Mouse (Mus musculus) gastrocnemius, postnatal 36 days (tissue): ENCODE data around the gene Urgcp. TPM values are rescaled to one million over a fixed set of nuclear protein-coding genes. Genes with fewer than 3 reads are reported as not detected.
"Not testable (repeated sequence)": the region's sequence is repeated elsewhere in the genome, so short reads cannot be mapped to it uniquely, and the experiment has no call there.

Experiments used
- DNase-seq, 2 experiments: peaks; one replicate each; pipeline ENCODE4 v3.0.0; 2022
- intact Hi-C: fragments of 180-260 bp; cut with DNase I; formaldehyde crosslinking; loops from one replicate; pipeline ENCODE4 v1.15.1; 2025
- long read RNA-seq, 2 experiments: library from polyadenylated mRNA; stranded (forward); transcript quantifications; one replicate each; pipeline ENCODE4 v2.0.0; 2021
- total RNA-seq, 2 experiments: library from RNA; stranded (reverse); gene quantifications; 2 replicates each; pipeline ENCODE4 v1.2.3; 2021

Gene Urgcp
- 10 to 100 TPM; 39.1 to 40.1 TPM for total RNA-seq
- long read RNA-seq, experiment 1, full-length matches to known transcripts: 7 of 21 reads
- long read RNA-seq, experiment 1, partial matches to known transcripts: 0 of 21 reads
- long read RNA-seq, experiment 1, other reads (novel, unspliced or antisense): 14 of 21 reads
- long read RNA-seq, experiment 2, full-length matches to known transcripts: 9 of 32 reads
- long read RNA-seq, experiment 2, partial matches to known transcripts: 2 of 32 reads
- long read RNA-seq, experiment 2, other reads (novel, unspliced or antisense): 21 of 32 reads

DNA sequence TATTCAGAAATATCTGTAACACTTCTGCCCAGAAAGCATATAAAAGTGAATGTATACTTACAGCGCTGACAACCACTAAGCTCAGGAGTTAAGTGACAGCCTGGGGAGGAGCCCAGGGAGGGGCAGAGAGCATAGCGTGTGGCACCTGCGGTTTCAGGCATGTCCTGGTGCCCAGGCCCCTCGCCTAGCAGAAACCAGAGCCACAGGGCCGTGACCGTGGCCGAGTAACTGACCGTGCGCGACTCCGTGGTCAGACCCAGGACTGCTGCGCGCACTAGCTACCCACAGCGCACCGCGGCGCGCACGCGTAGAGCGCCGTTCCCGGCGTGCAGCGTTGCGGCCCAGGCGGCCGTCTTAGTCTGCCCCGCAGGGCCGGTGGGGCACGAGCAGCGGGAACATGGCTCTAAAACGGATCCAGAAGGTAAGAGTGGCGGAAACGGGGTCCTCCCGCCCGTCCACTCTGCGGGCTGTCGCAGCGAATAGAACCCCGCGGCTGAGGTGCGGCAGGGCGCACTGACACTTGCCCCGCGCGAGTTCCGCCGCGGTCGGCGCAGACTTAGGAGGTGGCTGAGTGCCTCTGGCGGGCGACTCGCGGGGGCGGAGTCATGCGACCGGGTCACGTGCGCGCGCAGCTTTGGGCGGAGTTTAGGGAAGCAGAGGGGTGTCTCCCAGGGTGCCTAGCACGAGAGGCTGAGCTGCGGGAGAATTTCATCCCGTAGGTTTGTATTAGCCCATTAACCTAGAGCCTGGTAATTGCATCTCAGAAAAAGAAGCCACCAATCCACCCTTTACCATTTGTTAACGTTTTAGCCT is at the start of gene Urgcp:
Gene Urgcp, minus strand, starts transcription at position 557 of the 813 bp plus-strand sequence.
- intact Hi-C loops: no loop called here
- peak; percentile 89 to 95 for DNase-seq

DNA sequence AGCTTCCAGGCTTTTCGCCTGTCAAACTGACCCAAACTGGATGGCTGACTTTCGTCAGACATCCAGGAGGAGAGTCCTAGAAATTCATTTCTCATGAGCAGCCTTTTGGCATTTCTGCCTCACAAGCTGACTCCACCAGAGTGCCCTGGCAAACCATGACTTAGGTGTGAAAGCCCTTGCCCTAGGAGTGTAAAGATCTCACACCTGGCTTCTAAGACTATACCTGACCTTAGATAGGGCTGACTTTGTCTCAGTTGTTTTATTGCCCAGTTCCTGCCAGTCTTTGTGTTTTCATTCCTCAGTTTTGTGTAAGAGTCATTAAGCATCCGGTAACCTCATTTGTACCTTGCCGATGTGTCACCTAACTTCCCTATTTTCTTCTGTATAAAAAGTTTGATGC is 47.3 kb upstream of the Urgcp start:
- DNase-seq, intact Hi-C loops: not testable (repeated sequence)

DNA sequence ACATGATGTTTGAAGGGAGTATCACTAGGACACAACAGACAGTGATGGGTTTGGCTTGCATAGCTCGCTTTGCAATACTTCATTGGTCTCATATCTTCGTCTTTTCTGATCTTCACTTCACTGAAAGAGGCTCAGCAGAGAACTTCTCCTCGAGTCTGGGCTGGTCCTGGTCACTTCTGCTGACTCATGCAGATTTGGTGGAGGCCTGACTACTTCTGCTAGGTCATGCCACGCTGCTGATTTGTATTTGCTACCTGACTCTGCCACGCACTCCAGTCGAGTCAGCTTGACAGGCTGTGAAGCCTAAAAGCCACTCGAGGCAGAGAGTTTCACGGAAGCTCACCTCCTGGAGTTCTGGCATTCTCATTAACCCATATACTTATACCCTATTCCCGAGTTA is 45.8 kb upstream of the Urgcp start:
- DNase-seq: no peak
- intact Hi-C loops: loop anchor here (2.0 kb wide), 1 partner anchor 21 kb away; no protein-coding TSS in a partner anchor

DNA sequence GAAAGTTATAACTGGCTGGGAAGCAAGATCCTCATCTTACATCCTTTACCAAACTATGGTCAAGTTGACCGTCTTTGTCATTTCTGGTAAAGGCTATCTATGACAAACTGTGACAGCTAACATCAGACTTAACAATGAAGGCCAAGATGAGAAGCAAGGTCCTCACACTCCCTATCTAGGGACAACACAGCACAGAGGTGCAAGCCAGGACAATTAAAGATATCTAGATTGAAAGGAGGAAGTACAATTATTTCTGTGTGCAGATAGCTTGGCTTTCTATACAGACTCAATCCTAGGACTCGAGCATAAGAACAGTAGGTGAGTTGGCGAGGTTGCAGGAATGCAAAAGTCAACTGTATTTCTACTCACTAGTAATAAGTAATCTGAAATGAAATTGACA is 43.5 kb upstream of the Urgcp start:
- no peak for DNase-seq
- intact Hi-C loops: loop anchor here (2.0 kb wide), 1 partner anchor 23 kb away; no protein-coding TSS in a partner anchor

DNA sequence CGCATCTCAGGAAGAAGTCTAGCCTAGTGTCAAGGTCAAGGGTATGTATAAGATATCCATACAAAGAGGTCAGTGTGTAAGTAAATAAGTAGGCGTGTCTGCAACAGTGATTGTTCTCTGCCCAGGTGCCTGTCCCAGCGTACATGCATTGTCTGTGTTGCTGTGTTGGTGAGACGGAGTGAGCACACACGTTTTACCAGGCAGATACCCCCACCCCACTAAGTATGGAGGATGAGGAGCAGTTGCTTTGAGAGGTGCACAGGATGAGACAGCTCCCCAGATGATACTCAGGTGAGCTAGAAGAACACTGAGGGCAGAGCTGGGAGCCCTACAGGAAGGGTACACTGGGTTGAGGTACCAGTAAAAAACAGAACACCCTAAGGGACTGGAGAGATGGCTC is 42.0 kb upstream of the Urgcp start:
- intact Hi-C loops: no loop called here
- no peak for DNase-seq

DNA sequence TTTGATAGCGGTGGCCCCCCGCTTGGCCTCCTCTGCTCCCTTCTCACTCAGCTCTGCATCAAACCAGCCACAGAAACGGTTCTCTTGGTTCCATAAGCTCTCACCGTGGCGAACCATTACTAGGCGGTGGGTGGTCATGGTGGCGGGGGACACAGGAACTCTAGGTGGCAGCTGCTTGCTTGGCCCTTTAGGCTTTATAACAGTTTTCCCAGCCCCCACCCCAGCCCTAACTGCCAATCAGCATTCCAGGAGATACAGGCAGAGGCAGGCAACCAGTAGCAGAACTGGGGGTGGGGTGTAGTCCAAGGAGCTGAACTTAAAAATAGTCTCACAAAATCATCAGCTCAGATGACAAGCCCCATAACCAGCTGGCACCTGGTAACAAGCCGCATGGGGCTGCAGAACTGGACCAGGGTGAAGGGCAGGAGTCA is 41.4 kb upstream of the Urgcp start, which contains the start of gene Pgam2:
Gene Pgam2, minus strand, starts transcription at position 183 of the 431 bp plus-strand sequence.
- peak; percentile 58 for DNase-seq
- intact Hi-C loops: no loop called here

DNA sequence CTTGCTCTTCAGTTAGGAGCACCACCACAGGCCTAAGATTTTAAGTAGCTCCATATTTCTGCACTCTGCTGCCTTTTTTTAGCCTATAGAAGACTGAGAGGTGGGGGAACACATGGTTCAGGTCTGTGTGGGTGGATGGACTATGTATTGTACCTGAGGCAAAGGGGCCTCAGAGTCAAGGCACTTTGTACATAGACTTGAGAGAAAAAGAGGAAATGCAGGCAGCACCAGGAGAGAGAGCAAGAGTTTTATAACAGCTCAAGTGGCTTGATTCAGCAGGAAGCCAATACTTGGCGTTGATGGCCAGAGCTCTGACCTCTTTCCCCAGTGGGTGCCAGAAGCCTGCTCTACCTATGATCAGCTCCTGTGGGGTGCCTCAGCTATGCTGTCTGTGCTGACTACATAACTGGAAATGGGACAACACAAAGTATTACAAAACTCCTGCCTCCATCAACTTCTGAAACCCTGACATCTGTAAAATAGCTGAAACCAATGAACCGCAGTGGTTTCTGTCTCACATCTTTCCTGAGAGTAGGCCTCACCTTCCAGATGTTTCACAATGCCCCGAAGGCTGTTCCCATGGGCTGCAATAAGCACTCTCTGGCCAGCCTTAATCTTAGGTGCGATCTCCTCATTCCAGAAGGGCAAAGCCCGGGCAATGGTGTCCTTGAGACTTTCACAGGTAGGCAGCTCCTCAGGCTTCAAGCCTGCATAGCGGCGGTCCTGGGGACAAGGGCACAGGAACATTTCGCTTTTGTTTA is 40.5 kb upstream of the Urgcp start:
- no peak for DNase-seq
- intact Hi-C loops: no loop called here

DNA sequence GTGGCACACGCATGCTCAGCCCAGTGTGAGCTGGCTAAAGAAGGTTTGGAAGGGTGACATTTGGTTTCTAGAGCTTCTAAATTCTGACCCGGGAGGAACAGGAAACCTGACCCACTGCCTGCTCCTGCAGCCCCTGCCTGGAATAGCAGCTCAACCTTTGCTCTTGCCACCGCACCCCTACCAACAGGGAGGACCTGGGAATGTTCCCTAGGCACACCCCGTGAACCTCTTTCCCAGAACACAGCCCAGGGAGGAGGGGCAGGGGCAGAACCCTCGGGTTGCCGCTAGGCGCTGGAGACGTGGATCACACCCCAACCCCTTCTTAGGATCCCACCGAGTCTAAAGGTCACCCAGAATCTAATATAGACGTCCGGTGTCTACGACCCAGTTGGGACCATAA is 39.8 kb upstream of the Urgcp start:
- peak; percentile 58 to 65 for DNase-seq
- intact Hi-C loops: no loop called here

DNA sequence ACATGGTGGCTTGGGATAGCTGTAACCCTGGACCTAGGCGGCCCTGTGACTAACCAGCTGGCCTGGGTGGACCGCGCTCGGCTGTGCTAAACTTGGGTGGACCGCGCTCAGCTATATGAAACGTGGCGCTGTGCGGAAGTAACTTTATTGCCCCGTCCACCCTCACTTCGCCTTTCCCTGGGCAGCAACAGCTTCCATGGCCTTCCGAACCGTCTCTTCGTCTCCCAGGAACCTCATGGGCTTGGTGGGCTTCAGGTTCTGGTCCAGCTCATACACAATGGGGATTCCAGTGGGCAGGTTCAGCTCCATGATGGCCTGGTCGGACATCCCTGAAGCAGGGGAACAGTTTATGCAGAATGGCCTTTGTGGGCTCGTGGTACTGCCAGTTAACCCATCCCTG is 39.3 kb upstream of the Urgcp start:
- DNase-seq: no peak
- intact Hi-C loops: loop anchor here (2.0 kb wide), 1 partner anchor 35 kb away; no protein-coding TSS in a partner anchor

DNA sequence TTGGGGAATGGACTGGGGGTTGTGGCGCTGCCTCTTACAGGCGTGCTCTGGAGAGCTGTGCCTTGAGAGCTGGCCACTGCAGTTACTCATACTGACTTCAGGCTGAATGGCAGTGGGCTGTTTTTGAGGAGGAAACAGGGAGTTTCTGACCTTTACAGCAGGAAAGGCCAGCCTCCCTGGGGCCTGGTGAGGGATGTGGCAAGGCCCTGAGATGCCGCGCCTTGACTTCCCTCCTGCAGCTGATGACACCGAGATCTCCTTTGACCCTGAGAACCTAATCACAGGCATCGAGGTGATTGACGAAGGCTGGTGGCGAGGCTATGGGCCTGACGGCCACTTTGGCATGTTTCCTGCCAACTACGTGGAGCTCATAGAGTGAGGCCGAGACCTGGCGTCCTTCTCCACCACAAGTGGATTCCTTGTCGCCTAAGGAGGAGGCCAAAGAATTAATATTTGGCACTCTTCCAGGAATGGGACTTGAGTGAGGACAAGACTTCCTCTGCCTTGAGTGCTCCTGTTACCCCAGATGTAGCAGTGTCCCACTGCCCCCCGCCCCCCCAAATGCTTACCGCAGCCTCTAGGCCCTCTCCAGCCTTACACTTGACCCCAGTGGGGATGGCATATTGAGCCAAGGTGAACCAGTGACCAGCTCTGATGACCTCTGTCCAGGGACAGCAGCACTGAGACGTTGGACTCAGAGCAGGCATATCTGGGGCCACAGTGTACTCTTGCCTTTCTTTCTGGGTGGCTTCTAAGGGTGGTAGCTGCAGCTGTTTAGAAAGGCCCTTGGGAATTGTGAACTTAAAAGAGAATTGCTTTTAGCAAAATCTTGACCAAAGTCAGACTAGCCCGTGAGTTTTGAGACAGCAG is 37.7 kb upstream of the Urgcp start:
- DNase-seq: peak in 1 of 2 experiments; percentile 41
- intact Hi-C loops: loop anchor here (2.0 kb wide), 1 partner anchor 37 kb away; no protein-coding TSS in a partner anchor

DNA sequence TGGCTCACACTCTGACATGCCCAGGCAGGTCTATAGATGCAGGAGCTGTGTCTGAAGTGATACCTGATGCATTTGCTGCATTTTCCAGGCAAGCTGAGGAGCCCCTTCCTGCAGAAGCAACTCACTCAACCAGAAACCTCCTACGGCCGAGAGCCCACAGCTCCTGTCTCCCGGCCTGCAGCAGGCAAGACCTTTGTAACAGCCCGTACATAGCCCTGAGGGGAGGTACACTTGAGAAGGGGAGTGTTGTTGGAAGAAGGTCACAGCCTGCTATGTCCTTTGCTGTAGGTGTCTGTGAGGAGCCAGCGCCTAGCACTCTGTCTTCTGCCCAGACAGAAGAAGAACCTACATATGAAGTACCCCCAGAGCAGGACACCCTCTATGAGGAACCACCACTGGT is 35.8 kb upstream of the Urgcp start:
- intact Hi-C loops: no loop called here
- DNase-seq: no peak

DNA sequence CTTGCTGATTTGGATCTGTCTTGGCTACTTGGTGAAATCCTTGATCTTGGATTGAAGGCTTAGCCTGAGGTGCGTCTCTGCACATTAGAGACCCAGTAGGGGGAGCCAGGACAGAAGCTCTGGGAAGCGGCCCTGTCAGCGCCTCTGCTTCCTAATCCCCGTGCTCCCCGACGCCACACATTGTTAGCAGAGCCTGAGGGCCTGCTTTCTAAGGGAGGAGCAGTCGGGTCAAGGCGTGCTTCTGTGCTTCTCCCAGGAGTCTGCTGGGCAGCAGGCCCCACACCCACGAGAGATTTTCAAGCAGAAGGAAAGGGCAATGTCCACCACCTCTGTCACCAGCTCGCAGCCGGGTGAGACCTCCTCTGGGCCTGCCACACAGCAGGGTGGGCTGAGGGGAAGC is 35.2 kb upstream of the Urgcp start:
- intact Hi-C loops: no loop called here
- no peak for DNase-seq

DNA sequence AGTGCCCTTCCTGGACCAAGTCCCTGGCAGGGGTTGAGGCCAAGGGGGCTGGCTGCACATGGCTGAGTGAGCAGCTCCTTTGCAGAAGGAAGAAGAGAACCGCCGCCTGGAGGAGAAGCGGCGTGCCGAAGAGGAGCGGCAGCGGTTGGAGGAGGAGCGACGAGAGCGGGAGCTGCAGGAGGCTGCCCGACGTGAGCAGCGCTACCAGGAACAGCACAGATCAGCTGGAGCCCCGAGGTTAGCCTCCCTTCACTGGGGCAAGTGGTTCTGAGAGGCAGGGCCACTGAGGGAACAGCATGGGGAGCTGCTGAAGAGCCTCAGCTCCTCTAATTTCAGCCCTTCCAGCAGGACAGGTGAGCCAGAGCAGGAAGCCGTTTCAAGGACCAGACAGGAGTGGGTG is 34.8 kb upstream of the Urgcp start:
- DNase-seq: no peak
- intact Hi-C loops: no loop called here

DNA sequence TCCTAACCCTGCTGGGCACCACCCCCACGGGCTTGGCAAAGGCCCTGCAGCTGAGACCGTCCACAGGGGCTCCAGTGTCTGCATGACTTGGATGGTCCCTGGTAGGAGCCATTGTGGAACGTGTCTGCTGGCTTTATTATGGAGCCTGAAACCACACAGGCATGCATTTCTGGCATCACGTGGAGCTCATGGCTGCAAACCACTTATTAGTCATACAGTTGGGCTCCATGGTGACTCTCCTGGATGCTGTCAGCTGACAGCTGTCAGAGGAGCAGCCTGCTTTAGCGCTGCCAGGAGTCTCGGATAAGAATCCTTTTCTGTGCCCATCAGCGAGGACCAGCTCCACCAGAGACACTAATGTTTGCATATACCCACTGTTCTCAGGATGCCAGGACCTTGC is 33.5 kb upstream of the Urgcp start:
- intact Hi-C loops: loop anchor here (2.0 kb wide), 1 partner anchor 91 kb away; no protein-coding TSS in a partner anchor
- no peak for DNase-seq

DNA sequence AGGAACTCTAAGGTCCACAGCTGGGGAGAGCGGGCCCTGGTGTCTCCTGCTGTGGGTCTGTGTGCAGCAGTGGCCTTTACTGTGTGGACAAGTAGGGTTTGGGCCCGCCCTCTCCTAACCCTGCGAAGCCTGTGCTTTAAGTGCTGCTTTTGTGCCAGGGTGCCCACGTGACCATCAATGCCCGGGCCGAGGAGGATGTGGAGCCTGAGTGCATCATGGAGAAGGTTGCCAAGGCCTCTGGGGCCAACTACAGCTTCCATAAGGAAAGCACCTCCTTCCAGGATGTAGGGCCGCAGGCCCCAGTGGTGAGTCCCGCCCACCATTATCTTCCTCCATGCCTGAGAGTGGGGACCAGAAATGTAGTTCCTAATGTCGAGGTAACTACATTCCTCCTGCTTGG is 33.1 kb upstream of the Urgcp start:
- no peak for DNase-seq
- intact Hi-C loops: loop anchor here (2.0 kb wide), 1 partner anchor 92 kb away; no protein-coding TSS in a partner anchor

DNA sequence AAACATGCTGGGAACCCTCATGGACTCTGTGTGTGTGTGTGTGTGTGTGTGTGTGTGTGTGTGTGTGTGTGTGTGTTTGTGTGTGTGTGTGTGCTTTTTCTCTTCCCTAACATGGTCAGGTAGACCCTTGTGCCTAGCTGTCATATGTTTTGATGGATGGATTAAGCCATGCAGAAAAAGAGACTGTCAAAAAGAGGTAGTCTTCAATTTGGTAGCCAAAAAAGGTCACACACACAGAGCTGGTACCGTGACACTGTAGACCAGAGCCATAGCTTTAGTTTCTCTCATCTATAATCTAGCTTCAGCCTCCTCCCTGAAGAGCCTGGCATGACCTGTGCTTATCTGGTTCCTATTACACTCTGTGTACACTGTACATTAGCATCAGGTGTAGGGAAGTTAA is 28.3 kb upstream of the Urgcp start:
- no peak for DNase-seq
- intact Hi-C loops: no loop called here

DNA sequence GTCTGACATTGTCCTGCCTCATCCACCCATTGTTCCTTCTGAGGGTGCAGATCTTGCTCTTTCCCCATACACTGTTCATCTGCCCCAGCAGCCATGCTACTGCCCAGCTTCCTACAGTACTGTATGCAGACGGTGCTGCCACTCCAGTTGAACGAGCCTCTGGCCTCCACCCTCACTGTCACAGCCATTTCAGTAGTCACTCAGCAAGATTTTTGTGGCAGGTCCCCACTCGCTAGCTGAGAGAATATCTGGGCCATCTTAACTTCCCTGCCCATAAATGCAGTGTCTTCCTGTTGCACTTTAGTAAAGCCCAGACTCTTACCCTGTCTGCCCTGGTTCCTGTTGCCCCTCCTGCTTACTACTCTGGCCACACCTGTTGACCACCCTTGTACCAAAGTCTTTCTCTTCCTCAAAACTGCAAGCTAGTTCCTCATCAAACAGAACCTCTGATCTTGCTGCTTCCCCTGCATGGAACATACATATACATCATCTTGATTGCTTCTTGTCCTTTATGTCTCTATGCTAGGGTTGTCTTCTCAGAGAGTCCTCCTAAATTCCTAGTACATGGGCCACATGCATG is 27.7 kb upstream of the Urgcp start:
- intact Hi-C loops: loop anchor here (5.0 kb wide), 1 partner anchor 303 kb away; no protein-coding TSS in a partner anchor

DNA sequence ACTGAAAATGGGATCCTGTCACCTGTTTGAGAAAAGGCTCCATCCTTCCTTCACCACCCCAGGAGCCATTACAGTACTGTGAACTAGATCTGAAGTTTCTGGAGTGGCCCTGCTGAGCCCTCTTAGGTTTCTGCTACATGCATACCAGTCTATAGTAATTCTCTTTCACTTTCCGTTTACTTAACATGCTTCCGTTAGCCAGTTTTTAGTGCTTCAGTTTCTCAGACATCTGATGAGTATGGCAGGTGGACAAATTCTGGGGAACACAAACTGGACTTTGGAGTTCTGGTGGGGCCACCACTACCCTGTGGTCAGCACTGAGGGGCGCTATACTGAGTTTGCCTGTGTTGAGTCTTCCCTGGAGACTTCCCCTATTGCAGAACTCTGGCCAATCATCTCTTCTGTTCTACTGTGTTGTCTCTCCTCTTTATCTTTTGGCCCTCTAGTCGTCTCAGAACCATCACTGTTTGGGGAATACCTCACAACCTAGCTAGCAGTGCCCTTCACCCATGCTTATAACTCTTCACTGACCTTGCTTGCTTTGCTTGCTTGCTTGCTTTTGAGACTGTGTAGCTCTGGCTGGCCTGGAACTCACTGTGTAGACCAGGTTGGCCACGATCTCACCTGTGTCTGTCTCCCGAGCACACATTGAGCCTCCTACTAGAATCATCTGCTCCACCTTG is 27.0 kb upstream of the Urgcp start:
- no peak for DNase-seq
- intact Hi-C loops: loop anchor here (5.0 kb wide), 1 partner anchor 302 kb away; no protein-coding TSS in a partner anchor

More for the DNA sequence above, 27.7 kb upstream of the Urgcp start:
- no peak for DNase-seq
